Mouse (Mus musculus): ENCODE results near the gene Mei4.

GRCm38 (mm10) chr9:82136119-82136518 is 272.6 kb downstream of the Mei4 start:
- TF ChIP-seq E2F4 (IDR thresholded peaks at IDR 0.05; ENCODE audit: insufficient read depth) (no peak), USF1 (IDR thresholded peaks at IDR 0.05; ENCODE audit: low read depth) (no peak), POLR2A (IDR thresholded peaks at IDR 0.05; ENCODE audit: insufficient read length, low read depth) (no peak), MYOD1 (IDR thresholded peaks at IDR 0.05; ENCODE audit: control insufficient read depth in 1 of 3, insufficient read length in 2 of 3, low read depth in 2 of 3) (no peak), CEBPB (IDR thresholded peaks at IDR 0.05; ENCODE audit: insufficient read depth, poor library complexity, severe bottlenecking) (no peak), MAX (IDR thresholded peaks at IDR 0.05; ENCODE audit: low read depth) (no peak)
